Mouse (Mus musculus) heart, embryonic 12.5 days (tissue): Measurements from ENCODE around the gene Magi2. TPM values are rescaled to one million over a fixed set of nuclear protein-coding genes. Genes with fewer than 3 reads are reported as not detected.
"Not testable (repeated sequence)": the region's sequence is repeated elsewhere in the genome, so short reads cannot be mapped to it uniquely, and the experiment has no call there.

Experiments
- ATAC-seq: fragments of 200-750 bp; cut with Nextera tagmentation; 2 replicates; pipeline ENCODE4 v1.8.0; 2017; ENCODE audit warnings: moderate TSS enrichment, moderate library complexity; ENCODE audit not compliant: insufficient number of reproducible peaks, low FRiP score
- H3K27ac ChIP-seq: fragments of 300-500 bp; sonication (generic); 2 replicates; pipeline ENCODE4 v1.5.1; 2016; ENCODE audit warnings: mild to moderate bottlenecking, moderate library complexity; ENCODE audit not compliant: poor library complexity, severe bottlenecking
- H3K27me3 ChIP-seq: fragments of 300-500 bp; sonication (generic); replicated peaks from 2 replicates; pipeline ENCODE4 v1.6.1; 2016; ENCODE audit warnings: mild to moderate bottlenecking, moderate library complexity
- H3K36me3 ChIP-seq: fragments of 300-500 bp; sonication (generic); 2 replicates; pipeline ENCODE4 v1.6.1; 2016; ENCODE audit warnings: mild to moderate bottlenecking, moderate library complexity
- H3K4me1 ChIP-seq: fragments of 300-500 bp; sonication (generic); replicated peaks from 2 replicates; pipeline ENCODE4 v1.6.1; 2016; ENCODE audit warnings: mild to moderate bottlenecking
- H3K4me2 ChIP-seq: fragments of 300-500 bp; sonication (generic); 2 replicates; pipeline ENCODE4 v1.6.1; 2016; ENCODE audit warnings: mild to moderate bottlenecking, moderate library complexity
- H3K4me3 ChIP-seq: fragments of 300-500 bp; sonication (generic); 2 replicates; pipeline ENCODE4 v1.5.1; 2016; ENCODE audit warnings: mild to moderate bottlenecking
- H3K9ac ChIP-seq: fragments of 300-500 bp; sonication (generic); 2 replicates; pipeline ENCODE4 v1.6.1; 2016; ENCODE audit warnings: mild to moderate bottlenecking, moderate library complexity
- H3K9me3 ChIP-seq: fragments of 300-500 bp; sonication (generic); replicated peaks from 2 replicates; pipeline ENCODE4 v1.6.1; 2016; ENCODE audit warnings: mild to moderate bottlenecking, moderate library complexity
- WGBS: fragments of 180-500 bp; shearing (Covaris S2); methylation state at CpG from one replicate; pipeline ENCODE4 v1.1.7; 2016; 5-methylcytosine and 5-hydroxymethylcytosine counted together
- polyA plus RNA-seq: library from polyadenylated mRNA; unstranded; fragments of >200 nt; fragmentation: Nextera tagmentation; extraction: Ambion mirVana; gene quantifications from 2 replicates; pipeline ENCODE4 v1.2.1, GENCODE M21; 2016

Gene Magi2
- polyA plus RNA-seq, 1 experiment from 2014 or later, result 3.9 TPM

- no peaks in the 10 kb centered on the region for H3K9me3 ChIP-seq
- peak overlapping the region; percentile 0; the same call in 1 of the 2 replicates for H3K4me2 ChIP-seq
- H3K27ac ChIP-seq, result no peak overlapping the region
- H3K27me3 ChIP-seq, result no peaks in the 10 kb centered on the region
- H3K36me3 ChIP-seq, result no peaks in the 10 kb centered on the region
- no peak for ATAC-seq
- H3K9ac ChIP-seq, result no peak overlapping the region
- no peak overlapping the region for H3K4me3 ChIP-seq
- 36% methylated on average over 16 of the region's 16 CpGs for WGBS
- peaks cover 3% of the 10 kb centered on the region; the same call in 1 of the 2 replicates for H3K4me1 ChIP-seq
These were observed 1285.7 kb downstream of the Magi2 start for GRCm38 (mm10) chr5:20512377-20513126.

GRCm38 (mm10) chr5:20521639-20522038 lies 1294.8 kb downstream of the Magi2 start:
- Histone ChIP-seq H3K9ac (no peak overlapping the region), H3K4me3 (no peak overlapping the region), H3K4me2 (no peak overlapping the region), H3K36me3 (no peaks in the 10 kb centered on the region), H3K27me3 (no peaks in the 10 kb centered on the region), H3K4me1 (no peaks in the 10 kb centered on the region), H3K9me3 (no peaks in the 10 kb centered on the region), H3K27ac (no peak overlapping the region)
- no peak for ATAC-seq
- WGBS, result 74% methylated on average over 9 of the region's 9 CpGs

DNA sequence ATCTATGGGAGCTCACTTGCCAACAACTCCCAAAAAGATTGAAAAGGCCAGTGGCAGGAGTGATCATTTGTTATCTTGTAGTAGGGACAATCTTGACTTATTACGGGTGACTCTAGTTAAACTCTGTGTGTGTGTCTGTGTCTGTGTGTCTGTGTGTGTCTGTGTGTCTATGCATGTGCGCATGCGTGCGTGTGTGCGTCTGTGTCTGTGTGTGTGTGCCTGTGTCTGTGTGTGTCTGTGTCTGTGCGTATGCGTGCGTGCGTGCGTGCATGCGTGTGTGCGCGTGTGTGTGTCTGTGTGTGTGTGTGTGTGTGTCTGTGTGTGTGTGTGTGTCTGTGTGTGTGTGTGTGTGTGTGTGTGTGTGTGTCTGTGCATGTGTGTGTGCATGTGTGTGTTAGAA lies 1295.2 kb downstream of the Magi2 start:
- no peak overlapping the region for H3K4me3 ChIP-seq
- ATAC-seq, result no peak
- 91% methylated on average over 13 of the region's 13 CpGs for WGBS
- H3K27me3 ChIP-seq, result no peaks in the 10 kb centered on the region
- no peaks in the 10 kb centered on the region for H3K36me3 ChIP-seq
- no peaks in the 10 kb centered on the region for H3K9me3 ChIP-seq
- H3K27ac ChIP-seq, result no peak overlapping the region
- no peaks in the 10 kb centered on the region for H3K4me1 ChIP-seq
- H3K4me2 ChIP-seq, result no peak overlapping the region
- H3K9ac ChIP-seq, result no peak overlapping the region

- Histone ChIP-seq H3K4me1 (no peaks in the 10 kb centered on the region), H3K27ac (no peak overlapping the region), H3K9ac (no peak overlapping the region), H3K36me3 (no peaks in the 10 kb centered on the region), H3K9me3 (no peaks in the 10 kb centered on the region), H3K4me2 (no peak overlapping the region), H3K4me3 (no peak overlapping the region), H3K27me3 (no peaks in the 10 kb centered on the region)
- no peak for ATAC-seq
These were observed 1296.9 kb downstream of the Magi2 start for GRCm38 (mm10) chr5:20523776-20524175.

DNA sequence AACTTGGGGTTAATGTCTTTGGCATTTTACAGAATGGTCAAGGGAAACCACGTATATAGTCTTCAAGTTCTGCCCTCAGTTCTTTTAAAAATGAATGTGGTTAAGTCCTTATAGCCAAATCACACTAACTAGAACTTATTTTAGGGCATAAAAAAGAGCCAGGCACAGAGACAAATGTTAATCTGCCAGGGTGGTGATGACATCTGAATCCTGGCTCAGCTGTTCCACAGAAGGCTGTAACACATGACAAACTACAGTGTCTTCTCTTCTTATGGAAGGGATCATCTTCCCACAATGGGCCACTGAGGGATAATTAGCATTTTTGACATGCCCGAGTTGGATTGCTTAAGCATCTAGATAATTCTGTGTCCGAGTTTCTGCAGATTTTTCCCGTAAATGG lies 1299.8 kb downstream of the Magi2 start:
- ATAC-seq, H3K4me3 ChIP-seq, H3K27ac ChIP-seq, H3K9ac ChIP-seq, H3K4me1 ChIP-seq, H3K4me2 ChIP-seq, H3K9me3 ChIP-seq, H3K27me3 ChIP-seq, H3K36me3 ChIP-seq: not testable (repeated sequence)
- 61% methylated on average over 2 of the region's 4 CpGs for WGBS

DNA sequence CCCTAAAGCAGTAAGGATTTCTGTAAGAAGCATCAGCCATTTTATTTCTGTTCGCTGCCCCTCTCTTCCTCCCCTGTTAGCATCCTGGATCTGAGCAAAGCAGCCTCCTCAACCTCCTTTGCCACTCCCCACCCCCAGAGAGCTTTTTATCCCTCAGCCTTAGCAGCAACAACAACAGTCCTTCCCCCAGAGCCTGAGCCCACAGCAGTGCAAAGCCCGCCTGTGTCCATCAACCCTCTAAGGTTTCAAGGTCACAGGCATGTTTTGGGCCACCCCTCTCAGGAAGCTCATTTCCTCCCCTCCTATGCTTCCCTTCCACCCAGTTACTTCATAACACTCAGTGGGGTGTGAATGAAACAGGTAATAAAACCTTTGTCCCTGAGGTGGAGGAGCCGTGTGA lies 1309.7 kb downstream of the Magi2 start:
- H3K4me2 ChIP-seq, result no peak overlapping the region

GRCm38 (mm10) chr5:20537369-20538022 lies 1310.7 kb downstream of the Magi2 start:
- no peak for ATAC-seq
- H3K4me3 ChIP-seq, result no peak overlapping the region
- no peak overlapping the region for H3K4me2 ChIP-seq
- no peaks in the 10 kb centered on the region for H3K4me1 ChIP-seq
- H3K27me3 ChIP-seq, result no peaks in the 10 kb centered on the region
- H3K9me3 ChIP-seq, result no peaks in the 10 kb centered on the region
- no peak overlapping the region for H3K27ac ChIP-seq
- no peak overlapping the region for H3K9ac ChIP-seq
- H3K36me3 ChIP-seq, result no peaks in the 10 kb centered on the region
- 67% methylated on average over 8 of the region's 8 CpGs for WGBS

More for the DNA sequence above, 1309.7 kb downstream of the Magi2 start:
- H3K4me1 ChIP-seq, result no peaks in the 10 kb centered on the region
- no peak for ATAC-seq
- no peaks in the 10 kb centered on the region for H3K9me3 ChIP-seq
- H3K9ac ChIP-seq, result no peak overlapping the region
- no peak overlapping the region for H3K4me3 ChIP-seq
- H3K36me3 ChIP-seq, result no peaks in the 10 kb centered on the region
- no peak overlapping the region for H3K27ac ChIP-seq
- 69% methylated on average over 3 of the region's 3 CpGs for WGBS
- no peaks in the 10 kb centered on the region for H3K27me3 ChIP-seq

GRCm38 (mm10) chr5:20544374-20544773 lies 1317.5 kb downstream of the Magi2 start:
- ATAC-seq, result no peak
- no peak overlapping the region for H3K4me2 ChIP-seq
- H3K27ac ChIP-seq, result no peak overlapping the region
- no peaks in the 10 kb centered on the region for H3K36me3 ChIP-seq
- WGBS, result 67% methylated on average over 5 of the region's 5 CpGs
- H3K9me3 ChIP-seq, result no peaks in the 10 kb centered on the region
- no peaks in the 10 kb centered on the region for H3K27me3 ChIP-seq
- no peak overlapping the region for H3K9ac ChIP-seq
- no peaks in the 10 kb centered on the region for H3K4me1 ChIP-seq
- H3K4me3 ChIP-seq, result no peak overlapping the region

DNA sequence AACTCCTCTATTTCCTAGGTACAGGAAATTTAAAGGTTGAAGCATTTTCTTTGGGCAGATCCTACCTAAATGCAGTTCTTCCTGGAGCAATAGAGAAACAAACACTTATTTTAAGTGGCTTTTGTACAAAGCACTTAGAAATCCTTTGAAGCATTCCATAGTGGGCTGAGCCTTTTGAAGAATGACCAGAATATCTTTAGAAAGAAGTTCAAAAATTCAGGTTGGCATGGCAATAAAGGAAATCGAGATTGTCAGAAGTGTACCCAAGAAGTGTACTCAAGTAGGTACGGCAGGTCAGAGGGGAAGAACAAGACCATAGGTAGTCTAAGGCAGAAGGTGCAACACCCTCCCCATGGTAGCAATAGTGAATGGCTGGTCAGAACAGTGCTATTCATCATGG lies 1332.5 kb downstream of the Magi2 start:
- no peak for ATAC-seq
- H3K4me3 ChIP-seq, result no peak overlapping the region
- H3K27me3 ChIP-seq, result no peaks in the 10 kb centered on the region
- H3K4me1 ChIP-seq, result no peaks in the 10 kb centered on the region
- WGBS, result 83% methylated on average over 2 of the region's 2 CpGs
- H3K27ac ChIP-seq, result no peak overlapping the region
- H3K36me3 ChIP-seq, result no peaks in the 10 kb centered on the region
- H3K9me3 ChIP-seq, result no peaks in the 10 kb centered on the region
- H3K9ac ChIP-seq, result no peak overlapping the region
- no peak overlapping the region for H3K4me2 ChIP-seq

GRCm38 (mm10) chr5:20559821-20560220 lies 1333.0 kb downstream of the Magi2 start:
- no peak for ATAC-seq
- Histone ChIP-seq H3K4me1 (no peaks in the 10 kb centered on the region), H3K9me3 (no peaks in the 10 kb centered on the region), H3K9ac (no peak overlapping the region), H3K27ac (no peak overlapping the region), H3K27me3 (no peaks in the 10 kb centered on the region), H3K4me2 (no peak overlapping the region), H3K36me3 (no peaks in the 10 kb centered on the region), H3K4me3 (no peak overlapping the region)
- 75% methylated on average over 4 of the region's 4 CpGs for WGBS

DNA sequence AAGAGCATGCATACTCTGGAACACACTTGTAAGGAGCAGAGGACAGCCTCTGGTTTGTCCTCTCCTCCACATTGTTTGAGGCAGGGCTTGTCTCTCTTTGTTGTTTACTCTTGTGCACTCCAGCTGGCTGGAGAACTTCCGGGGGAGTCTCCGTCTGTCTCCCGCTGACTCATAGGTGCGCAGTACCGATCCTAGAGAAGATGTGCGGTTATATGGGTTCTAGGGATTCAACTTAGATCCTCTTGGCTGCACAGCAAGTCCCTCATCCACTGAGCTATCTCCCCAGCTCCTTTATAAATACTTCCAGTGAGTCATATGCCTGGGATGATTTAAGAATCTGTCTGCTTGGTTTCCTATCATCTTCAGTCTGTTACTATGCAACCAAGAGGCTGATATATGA lies 1341.6 kb downstream of the Magi2 start:
- no peak overlapping the region for H3K4me2 ChIP-seq
- H3K4me3 ChIP-seq, result no peak overlapping the region
- no peaks in the 10 kb centered on the region for H3K36me3 ChIP-seq
- H3K9ac ChIP-seq, result no peak overlapping the region
- H3K9me3 ChIP-seq, result no peaks in the 10 kb centered on the region
- H3K27ac ChIP-seq, result no peak overlapping the region
- ATAC-seq, result no peak
- WGBS, result 74% methylated on average over 6 of the region's 6 CpGs
- H3K27me3 ChIP-seq, result no peaks in the 10 kb centered on the region
- H3K4me1 ChIP-seq, result no peaks in the 10 kb centered on the region

- 89% methylated on average over 7 of the region's 7 CpGs for WGBS
- no peak overlapping the region for H3K9ac ChIP-seq
- H3K4me1 ChIP-seq, result no peaks in the 10 kb centered on the region
- H3K4me3 ChIP-seq, result no peak overlapping the region
- no peak for ATAC-seq
- no peaks in the 10 kb centered on the region for H3K36me3 ChIP-seq
- no peak overlapping the region for H3K27ac ChIP-seq
- H3K27me3 ChIP-seq, result no peaks in the 10 kb centered on the region
- no peaks in the 10 kb centered on the region for H3K9me3 ChIP-seq
- H3K4me2 ChIP-seq, result no peak overlapping the region
These were observed 1342.1 kb downstream of the Magi2 start for GRCm38 (mm10) chr5:20568966-20569365.
